Mouse (Mus musculus) midbrain, embryonic 11.5 days (tissue): ENCODE data around the gene Catip. TPM values are rescaled to one million over a fixed set of nuclear protein-coding genes. Genes with fewer than 3 reads are reported as not detected.
"Not testable (repeated sequence)": the region's sequence is repeated elsewhere in the genome, so short reads cannot be mapped to it uniquely, and the experiment has no call there.

Experiments
- ATAC-seq: fragments of 200-750 bp; cut with Nextera tagmentation; 2 replicates; pipeline ENCODE4 v1.8.0; 2017; ENCODE audit warnings: moderate TSS enrichment, moderate library complexity; ENCODE audit not compliant: low FRiP score
- DNase-seq: peaks from one replicate; pipeline ENCODE4 v3.0.0; 2015; ENCODE audit warnings: low spot score; ENCODE audit errors: missing footprints
- H3K27ac ChIP-seq: fragments of 300-500 bp; sonication (generic); 2 replicates; pipeline ENCODE4 v1.5.1; 2014; ENCODE audit warnings: low read depth, low read length
- H3K27me3 ChIP-seq: fragments of 300-500 bp; sonication (generic); 2 replicates; pipeline ENCODE4 v1.6.1; 2014; ENCODE audit warnings: mild to moderate bottlenecking, low read length, moderate library complexity, mixed read lengths; ENCODE audit not compliant: control insufficient read depth, insufficient read depth
- H3K36me3 ChIP-seq: fragments of 300-500 bp; sonication (generic); 2 replicates; pipeline ENCODE4 v1.6.1; 2014; ENCODE audit warnings: mild to moderate bottlenecking, low read length, moderate library complexity, mixed read lengths; ENCODE audit not compliant: control insufficient read depth, insufficient read depth
- H3K4me1 ChIP-seq: fragments of 300-500 bp; sonication (generic); 2 replicates; pipeline ENCODE4 v1.6.1; 2014; ENCODE audit warnings: low read length; ENCODE audit not compliant: control insufficient read depth, insufficient read depth
- H3K4me2 ChIP-seq: fragments of 300-500 bp; sonication (generic); 2 replicates; pipeline ENCODE4 v1.6.1; 2014; ENCODE audit warnings: mild to moderate bottlenecking, moderate library complexity
- H3K4me3 ChIP-seq: fragments of 300-500 bp; sonication (generic); 2 replicates; pipeline ENCODE4 v1.5.1; 2014; ENCODE audit warnings: low read depth, low read length
- H3K9ac ChIP-seq: fragments of 300-500 bp; sonication (generic); 2 replicates; pipeline ENCODE4 v1.6.1; 2014; ENCODE audit warnings: low read length
- H3K9me3 ChIP-seq: fragments of 300-500 bp; sonication (generic); 2 replicates; pipeline ENCODE4 v1.6.1; 2016; ENCODE audit warnings: low read length; ENCODE audit not compliant: control insufficient read depth
- WGBS: fragments of 180-500 bp; shearing (Covaris S2); extraction: QIAGEN DNeasy Blood & Tissue Kit; methylation state at CpG from one replicate; pipeline ENCODE4 v1.1.7; 2014; 5-methylcytosine and 5-hydroxymethylcytosine counted together
- polyA plus RNA-seq: library from polyadenylated mRNA; unstranded; fragments of >200 nt; fragmentation: Nextera tagmentation; extraction: Ambion mirVana; gene quantifications from 2 replicates; pipeline ENCODE4 v1.2.1, GENCODE M21; 2014

The Catip gene
- polyA plus RNA-seq, 1 experiment from 2014 or later = 0.05 TPM

- not testable (repeated sequence) for H3K9me3 ChIP-seq, H3K27ac ChIP-seq, DNase-seq, ATAC-seq, H3K27me3 ChIP-seq
- 10% methylated on average over 12 of the region's 12 CpGs for WGBS
- H3K4me3 ChIP-seq = peak overlapping the region; percentile 40
- peak overlapping the region; percentile 63; the same call in 1 of the 2 replicates for H3K9ac ChIP-seq
- peaks cover 13% of the 10 kb centered on the region for H3K36me3 ChIP-seq
- H3K4me1 ChIP-seq = peaks cover 12% of the 10 kb centered on the region
- H3K4me2 ChIP-seq = peak overlapping the region; percentile 76
Observed at GRCm38 (mm10) chr1:74396456-74397222, 34.7 kb downstream of the Catip start.

GRCm38 (mm10) chr1:74397268-74397918, 35.5 kb downstream of the Catip start:
- no peaks in the 10 kb centered on the region for H3K27me3 ChIP-seq
- H3K9me3 ChIP-seq = no peaks in the 10 kb centered on the region
- WGBS = 0% methylated on average over 41 of the region's 41 CpGs
- DNase-seq (peak; percentile 99), ATAC-seq (peak; percentile 91)
- H3K27ac ChIP-seq = peak overlapping the region; percentile 71
- peaks cover 10% of the 10 kb centered on the region for H3K4me1 ChIP-seq
- peak overlapping the region; percentile 63 for H3K9ac ChIP-seq
- H3K36me3 ChIP-seq = peaks cover 13% of the 10 kb centered on the region
- H3K4me3 ChIP-seq = peak overlapping the region; percentile 40
- peak overlapping the region; percentile 76 for H3K4me2 ChIP-seq

GRCm38 (mm10) chr1:74397919-74398451, 36.1 kb downstream of the Catip start:
- Histone ChIP-seq H3K4me3 (peak overlapping the region; percentile 40), H3K27ac (peak overlapping the region; percentile 71), H3K9me3 (no peaks in the 10 kb centered on the region), H3K9ac (peak overlapping the region; percentile 63), H3K27me3 (no peaks in the 10 kb centered on the region), H3K4me2 (peak overlapping the region; percentile 76), H3K36me3 (peaks cover 13% of the 10 kb centered on the region), H3K4me1 (peaks cover 4% of the 10 kb centered on the region)
- ATAC-seq = peak; percentile 56
- 4% methylated on average over 11 of the region's 11 CpGs for WGBS
- DNase-seq = peak; percentile 94

DNA sequence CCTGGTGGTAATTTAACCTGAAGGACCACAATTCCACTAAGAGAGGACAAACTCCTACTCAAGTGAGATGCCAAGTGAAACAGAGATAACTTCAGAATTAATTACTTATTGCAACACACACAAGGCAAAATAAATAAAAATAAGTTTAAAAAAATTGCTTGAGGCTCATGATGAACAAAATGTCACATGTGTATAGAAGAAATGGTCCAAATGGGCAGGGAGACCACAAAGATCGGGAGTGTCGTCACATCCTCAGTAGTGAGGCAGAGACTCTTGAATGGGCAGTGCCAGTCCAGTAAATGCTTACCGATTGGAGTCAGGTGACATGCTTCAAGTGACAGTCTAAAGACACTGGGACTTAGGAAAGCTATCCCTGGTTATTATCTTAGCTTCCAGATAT, 38.6 kb downstream of the Catip start:
- Histone ChIP-seq H3K4me3 (no peak overlapping the region), H3K9me3 (no peaks in the 10 kb centered on the region), H3K27ac (no peak overlapping the region), H3K9ac (no peak overlapping the region), H3K27me3 (no peaks in the 10 kb centered on the region), H3K4me2 (no peak overlapping the region), H3K4me1 (peaks cover 2% of the 10 kb centered on the region; the same call in 1 of the 2 replicates), H3K36me3 (no peaks in the 10 kb centered on the region)
- ATAC-seq (no peak), DNase-seq (no peak)
- WGBS = 82% methylated on average over 3 of the region's 3 CpGs

- peaks cover 2% of the 10 kb centered on the region; the same call in 1 of the 2 replicates for H3K4me1 ChIP-seq
- no peaks in the 10 kb centered on the region for H3K9me3 ChIP-seq
- 58% methylated on average over 16 of the region's 16 CpGs for WGBS
- no peaks in the 10 kb centered on the region for H3K27me3 ChIP-seq
- no peak overlapping the region for H3K4me2 ChIP-seq
- DNase-seq (no peak), ATAC-seq (no peak)
- H3K36me3 ChIP-seq = no peaks in the 10 kb centered on the region
- H3K4me3 ChIP-seq = no peak overlapping the region
- H3K27ac ChIP-seq = no peak overlapping the region
- H3K9ac ChIP-seq = no peak overlapping the region
Observed at GRCm38 (mm10) chr1:74401015-74401702, 39.3 kb downstream of the Catip start.

DNA sequence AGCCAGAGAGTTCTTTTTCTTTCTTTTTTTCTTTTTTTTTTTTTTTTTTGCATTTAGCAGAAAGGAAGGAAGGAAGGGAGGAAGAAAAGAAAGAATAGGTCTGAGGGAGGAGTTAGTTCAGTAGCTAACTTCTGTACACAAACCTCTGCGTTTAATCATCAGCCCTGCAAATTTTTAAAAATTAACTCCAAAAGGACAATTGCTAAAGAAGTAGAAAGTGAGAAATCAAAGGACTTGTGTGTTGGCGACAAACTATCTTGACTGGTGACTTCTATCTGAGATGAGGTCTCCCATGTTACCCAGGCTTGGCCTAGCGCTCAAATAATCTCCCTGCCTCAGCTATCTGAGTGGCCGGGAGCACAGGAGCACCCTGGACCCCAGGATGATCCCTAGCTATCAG, 42.3 kb downstream of the Catip start:
- H3K27ac ChIP-seq = no peak overlapping the region
- DNase-seq = no peak
- no peaks in the 10 kb centered on the region for H3K27me3 ChIP-seq
- no peaks in the 10 kb centered on the region for H3K36me3 ChIP-seq
- WGBS = 94% methylated on average over 4 of the region's 4 CpGs
- no peaks in the 10 kb centered on the region for H3K4me1 ChIP-seq
- H3K4me3 ChIP-seq = no peak overlapping the region
- no peaks in the 10 kb centered on the region for H3K9me3 ChIP-seq
- no peak for ATAC-seq
- no peak overlapping the region for H3K4me2 ChIP-seq
- H3K9ac ChIP-seq = no peak overlapping the region

GRCm38 (mm10) chr1:74408589-74409504, 46.9 kb downstream of the Catip start, which contains the start of gene Vil1:
Vil1 (plus strand) TSS chr1:74409376.
- 66% methylated on average over 15 of the region's 15 CpGs for WGBS
- no peak within 1 kb of the TSS for H3K9ac ChIP-seq
- H3K27ac ChIP-seq = no peak within 1 kb of the TSS
- ATAC-seq = no peak
- DNase-seq = no peak
- H3K4me3 ChIP-seq = no peak within 1 kb of the TSS
- H3K27me3 ChIP-seq = no peaks in the 10 kb centered on the region
- H3K4me1 ChIP-seq = no peaks in the 10 kb centered on the region
- no peaks in the 10 kb centered on the region for H3K36me3 ChIP-seq
- no peak within 1 kb of the TSS for H3K4me2 ChIP-seq
- H3K9me3 ChIP-seq = no peaks in the 10 kb centered on the region

DNA sequence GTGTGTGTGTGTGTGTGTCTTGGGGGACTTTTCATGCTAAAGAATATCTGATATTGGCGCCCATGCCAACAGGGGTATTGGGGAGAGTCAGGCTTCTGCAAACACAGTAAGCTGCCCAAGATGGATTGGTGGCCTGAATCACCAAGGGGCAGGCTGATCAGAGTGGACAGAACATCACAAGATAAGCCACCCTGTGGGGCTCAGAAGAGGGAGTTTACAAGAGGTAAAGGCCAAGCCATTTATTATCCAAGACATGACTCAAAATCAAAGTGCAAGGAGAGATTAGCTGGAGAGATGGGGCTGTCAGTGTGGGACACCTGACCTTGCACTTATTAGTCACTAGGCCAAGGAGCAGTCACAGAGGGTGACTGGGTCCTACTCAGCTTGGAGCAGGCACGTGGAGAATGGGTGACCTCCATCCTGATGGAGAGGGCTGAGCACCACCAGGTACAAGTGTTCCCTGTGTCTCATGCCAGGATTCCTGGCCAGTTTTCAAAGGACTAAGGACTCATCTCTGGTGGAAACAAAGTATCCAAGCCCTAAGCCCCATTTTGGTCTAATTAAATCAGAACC, 49.9 kb downstream of the Catip start:
- Histone ChIP-seq H3K36me3 (no peaks in the 10 kb centered on the region), H3K4me2 (no peak overlapping the region), H3K4me3 (no peak overlapping the region), H3K4me1 (no peaks in the 10 kb centered on the region), H3K9me3 (no peaks in the 10 kb centered on the region), H3K9ac (no peak overlapping the region), H3K27ac (no peak overlapping the region), H3K27me3 (no peaks in the 10 kb centered on the region)
- ATAC-seq = no peak
- 53% methylated on average over 2 of the region's 2 CpGs for WGBS
- no peak for DNase-seq
